Mouse (Mus musculus) retina, postnatal 7 days (tissue): ENCODE measurements at regions not wholly inside any gene's neighbourhood (a gene's known extent, or its start where the extent isn't known, plus 50 kb on each side); places are given as distances from the start of the nearest gene placed in this dataset.

Source experiments
- DNase-seq: peaks from one replicate; pipeline ENCODE4 v3.0.0-alpha.2; 2012; ENCODE audit warnings: low read depth, low spot score

GRCm38 (mm10) chr8:92427801-92428200 is 70.4 kb downstream of the Irx5 start:
- DNase-seq: no peak

DNA sequence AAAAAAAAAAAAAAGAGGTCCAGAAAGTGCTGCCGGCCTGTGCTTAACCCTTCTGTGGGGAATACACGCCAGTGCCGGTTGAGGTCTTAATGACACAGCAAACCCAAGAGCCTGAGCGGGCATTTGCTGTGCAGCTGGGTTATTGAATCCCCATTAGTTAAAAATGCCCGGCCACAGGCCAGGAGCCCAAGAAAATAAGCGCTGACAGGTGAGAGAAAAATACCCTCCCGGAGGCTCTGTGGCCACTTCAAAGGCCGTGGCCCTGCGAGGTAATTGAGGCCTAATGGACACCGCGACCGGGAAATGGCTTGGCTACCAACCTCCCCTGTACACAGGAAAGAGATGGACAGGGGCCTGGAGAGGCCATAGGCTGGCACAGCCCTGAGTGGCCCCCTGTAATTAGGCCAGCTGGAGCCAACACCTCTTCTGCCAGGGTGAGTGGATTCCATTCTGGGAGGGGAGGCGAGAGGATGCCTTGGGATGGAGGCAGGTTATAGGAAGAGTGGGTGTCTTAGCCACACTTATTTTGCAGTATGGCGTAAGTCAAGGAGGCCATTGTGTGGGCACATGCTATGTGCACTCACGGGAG is 79.7 kb downstream of the Irx5 start:
- no peak for DNase-seq

DNA sequence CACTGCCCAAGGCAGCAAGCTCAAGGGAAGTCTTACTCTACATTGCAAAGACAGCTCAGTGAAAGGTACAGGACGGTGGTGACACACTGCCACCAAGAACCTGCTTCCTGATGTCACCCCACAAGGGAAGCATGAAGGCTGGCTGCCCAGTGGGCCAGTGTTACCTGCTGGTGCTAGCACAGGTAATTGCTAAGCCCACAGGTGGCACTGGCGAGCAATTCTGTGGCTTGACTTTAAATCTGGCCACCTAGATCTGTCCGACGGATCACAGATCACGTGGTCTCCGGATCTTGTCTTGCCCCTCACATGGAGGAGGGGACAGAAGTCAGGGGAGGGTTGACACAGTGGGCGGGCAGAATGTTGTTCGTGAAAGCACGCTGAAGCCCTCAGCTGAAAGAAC is 80.9 kb downstream of the Irx5 start:
- no peak for DNase-seq

DNA sequence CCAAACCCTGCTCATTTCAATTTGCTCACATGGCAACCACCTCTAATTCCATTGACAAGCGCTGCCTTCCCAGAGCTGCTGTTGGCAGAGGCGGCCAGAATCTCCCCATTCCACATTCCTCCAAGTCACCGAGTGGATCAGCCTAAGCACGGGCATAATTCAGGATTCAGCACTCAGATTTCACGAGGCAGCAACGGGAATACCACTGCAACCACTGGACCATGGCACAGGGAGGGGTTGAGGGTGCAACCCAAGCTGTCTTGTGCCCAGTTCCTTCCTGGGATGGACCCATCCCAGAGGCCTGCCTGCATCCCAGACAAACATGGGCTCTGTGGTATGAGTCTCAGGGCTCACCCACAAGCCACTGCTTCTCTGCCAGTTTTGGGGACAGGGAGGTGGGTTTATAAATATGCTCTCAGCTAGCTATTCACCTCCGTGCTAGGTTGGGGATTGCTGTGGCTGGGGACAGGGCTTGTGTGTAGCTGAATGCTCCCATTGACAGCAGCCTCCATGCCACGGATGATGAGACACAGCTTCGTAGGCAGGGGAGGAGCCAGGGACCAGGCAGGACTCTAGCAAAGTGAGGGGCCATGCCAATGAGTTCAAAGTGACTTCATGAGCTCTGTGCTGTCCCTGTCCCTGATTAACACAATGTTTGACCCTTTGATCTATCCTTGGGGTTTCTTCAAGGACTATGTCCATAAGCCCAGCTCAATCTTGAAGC is 82.5 kb downstream of the Irx5 start:
- DNase-seq: no peak

GRCm38 (mm10) chr8:92442086-92442485 is 84.7 kb downstream of the Irx5 start:
- DNase-seq: no peak

- no peak for DNase-seq
Measured at GRCm38 (mm10) chr8:92459291-92459690, 101.9 kb downstream of the Irx5 start.

GRCm38 (mm10) chr8:92460129-92460953 is 102.9 kb downstream of the Irx5 start:
- DNase-seq: peak; percentile 31

DNA sequence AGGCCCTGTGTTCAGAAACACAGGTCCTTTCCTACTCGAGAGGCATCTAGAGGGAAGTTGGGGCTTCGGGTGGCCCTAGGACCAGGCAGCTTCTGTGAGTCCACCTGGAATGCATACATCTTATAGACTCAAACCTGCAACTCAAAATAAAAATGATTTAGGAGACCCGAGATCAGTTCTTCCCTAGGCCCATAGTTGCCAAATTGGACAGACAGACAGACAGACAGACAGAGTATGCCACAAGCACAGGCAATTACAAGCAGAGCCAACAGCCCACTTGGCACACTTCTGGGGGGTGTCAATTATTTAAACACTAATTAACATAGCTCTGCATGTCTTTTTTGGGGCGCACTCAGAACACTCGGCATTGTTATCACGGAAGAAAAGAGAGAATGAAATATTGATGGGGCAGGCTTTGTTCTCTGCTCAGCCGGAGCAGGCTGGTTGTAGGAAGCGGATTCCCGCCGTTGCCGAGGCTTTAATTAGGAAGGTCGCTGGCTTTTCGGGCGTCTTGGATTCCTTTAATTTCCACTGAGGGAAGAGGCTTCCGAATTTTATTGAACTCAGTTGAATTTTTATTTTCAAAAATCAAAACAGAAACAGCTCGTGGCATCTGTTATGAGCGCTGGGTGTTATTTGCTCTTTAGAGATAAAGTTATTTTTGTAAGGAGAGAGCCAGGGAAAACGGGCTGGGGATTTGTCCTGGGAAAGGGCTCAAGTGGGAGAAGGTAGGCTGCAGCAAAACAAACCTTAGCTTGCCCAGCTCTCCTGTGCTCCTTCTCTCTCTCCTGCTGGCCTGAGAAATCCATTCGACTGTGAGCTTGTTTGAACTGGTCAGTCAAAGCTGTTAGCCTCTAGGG is 111.9 kb downstream of the Irx5 start:
- no peak for DNase-seq

DNA sequence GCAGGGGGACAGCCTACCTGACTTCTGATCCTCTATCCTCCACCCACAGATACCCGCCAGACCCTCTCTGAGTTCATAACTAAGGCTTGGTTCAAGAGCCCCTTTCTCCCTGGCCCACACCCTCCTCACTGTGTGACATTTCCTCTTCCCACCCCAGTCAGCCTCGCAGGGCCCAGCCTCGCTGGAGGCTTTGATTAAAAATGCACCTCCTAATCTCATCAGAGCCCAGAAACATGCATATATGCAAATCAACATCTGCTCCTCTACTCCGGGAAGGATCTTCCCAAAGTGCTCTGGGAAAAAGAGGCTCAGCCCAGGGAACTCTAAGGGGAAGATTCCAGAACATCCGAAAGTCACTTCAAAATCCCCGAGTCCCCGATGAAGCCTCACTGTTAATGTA is 114.8 kb downstream of the Irx5 start:
- DNase-seq: no peak

DNA sequence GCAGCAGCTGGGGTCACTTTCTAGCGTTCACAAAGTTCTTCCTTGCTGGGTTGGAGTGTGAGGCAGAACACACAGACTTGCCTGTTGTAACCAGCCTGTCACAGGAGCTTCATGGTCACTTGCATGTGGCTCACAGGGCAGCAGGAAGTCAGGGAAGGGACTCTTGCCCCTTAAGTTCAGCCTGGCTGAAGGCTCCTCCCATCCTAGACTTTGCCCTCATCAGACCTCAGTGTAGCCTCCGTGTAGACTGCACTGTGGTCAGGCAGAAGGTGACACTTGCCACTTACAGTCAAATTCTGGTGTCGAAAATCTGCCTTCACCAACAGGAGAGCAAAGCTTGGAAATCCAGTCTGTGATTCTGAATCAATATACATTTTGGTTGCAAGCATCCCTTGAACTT is 115.4 kb downstream of the Irx5 start:
- no peak for DNase-seq

GRCm38 (mm10) chr8:92482393-92482792 is 125.0 kb downstream of the Irx5 start:
- DNase-seq: no peak

DNA sequence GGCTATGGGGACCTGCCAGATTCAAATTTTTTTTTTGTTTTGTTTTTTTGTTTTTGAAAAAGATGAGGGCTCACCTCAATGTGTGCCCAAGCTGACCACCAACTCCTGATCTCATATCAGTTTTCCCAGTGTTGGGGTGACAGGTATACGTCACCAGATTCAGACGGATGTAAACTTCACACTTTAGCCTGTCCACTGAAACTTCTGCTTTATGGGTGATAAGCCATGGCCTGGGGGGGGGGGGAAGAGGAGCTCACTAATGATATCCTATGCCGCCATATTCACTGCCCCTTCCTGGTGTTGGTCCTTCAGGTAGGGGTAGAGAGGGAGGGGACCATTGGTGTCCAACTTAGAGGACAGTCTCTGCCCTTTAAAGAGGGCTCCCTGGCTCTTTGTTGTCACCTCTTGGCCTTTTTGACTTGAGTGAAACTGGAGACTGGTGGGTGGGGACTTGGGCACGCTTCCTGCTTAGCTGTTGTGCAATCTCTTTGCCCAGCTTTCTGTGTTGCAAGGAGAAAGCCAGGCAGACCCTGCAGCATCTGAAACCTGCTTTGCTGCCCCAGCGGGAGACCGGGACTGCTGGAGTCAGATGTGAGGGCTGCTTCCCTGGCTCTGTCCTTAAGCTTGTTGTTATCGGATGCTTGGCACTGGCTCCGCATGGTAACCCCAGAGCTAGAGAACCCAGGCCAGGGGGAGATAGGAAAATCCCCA is 125.8 kb downstream of the Irx5 start:
- no peak for DNase-seq

DNA sequence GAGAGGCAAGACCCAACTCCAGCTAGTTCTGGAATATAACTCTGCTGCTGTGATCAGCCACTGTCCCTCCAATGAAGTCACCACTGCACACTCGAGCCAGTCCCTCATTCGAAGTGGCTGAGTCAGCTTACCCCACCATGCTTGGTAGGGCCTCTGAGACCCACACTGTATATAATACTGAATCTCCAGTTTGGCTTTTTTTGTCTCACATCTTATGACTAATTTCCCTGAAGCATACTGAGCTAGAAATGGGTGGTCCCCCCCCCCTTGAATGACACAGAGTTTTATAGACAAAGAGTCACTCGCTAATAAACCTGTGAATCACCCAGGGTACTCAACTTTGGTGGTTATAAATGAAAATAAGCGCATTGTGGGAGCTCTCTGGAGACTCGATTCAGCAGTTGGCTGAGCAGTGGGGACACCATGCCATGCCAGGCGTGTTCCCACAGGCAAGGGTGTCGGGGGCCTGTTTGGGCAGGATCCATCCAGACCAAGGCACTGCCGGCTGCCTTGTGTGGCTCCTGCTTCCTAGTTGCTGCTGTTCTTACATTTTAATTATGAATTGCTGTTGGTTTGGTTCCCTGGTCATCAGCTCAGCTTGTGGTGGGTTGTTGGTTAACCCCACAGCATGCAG is 131.2 kb downstream of the Irx5 start:
- DNase-seq: no peak

- DNase-seq: no peak
Measured at GRCm38 (mm10) chr8:92491533-92491932, 134.1 kb downstream of the Irx5 start.

DNA sequence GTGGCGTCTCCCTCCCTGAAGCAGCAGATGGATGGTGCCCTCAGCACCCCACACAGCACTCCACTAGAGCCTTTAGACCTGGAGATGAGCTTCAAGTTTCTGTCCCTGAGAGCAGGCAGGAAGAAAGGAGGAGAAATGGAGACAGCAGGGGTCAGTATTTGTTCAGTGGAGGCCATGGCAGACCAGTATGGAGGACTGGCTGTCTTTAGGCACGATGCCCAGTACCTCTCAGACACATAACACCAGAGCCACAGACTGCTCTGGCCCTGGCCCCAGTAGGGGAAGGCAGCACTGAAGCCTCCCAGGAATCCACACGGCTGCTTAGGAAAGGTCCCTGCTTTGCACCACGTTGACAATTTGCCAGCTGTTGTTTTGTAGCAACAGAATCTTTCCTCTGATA is 136.0 kb downstream of the Irx5 start:
- no peak for DNase-seq

- DNase-seq: no peak
Measured at GRCm38 (mm10) chr8:92505552-92506281, 148.3 kb downstream of the Irx5 start.

DNA sequence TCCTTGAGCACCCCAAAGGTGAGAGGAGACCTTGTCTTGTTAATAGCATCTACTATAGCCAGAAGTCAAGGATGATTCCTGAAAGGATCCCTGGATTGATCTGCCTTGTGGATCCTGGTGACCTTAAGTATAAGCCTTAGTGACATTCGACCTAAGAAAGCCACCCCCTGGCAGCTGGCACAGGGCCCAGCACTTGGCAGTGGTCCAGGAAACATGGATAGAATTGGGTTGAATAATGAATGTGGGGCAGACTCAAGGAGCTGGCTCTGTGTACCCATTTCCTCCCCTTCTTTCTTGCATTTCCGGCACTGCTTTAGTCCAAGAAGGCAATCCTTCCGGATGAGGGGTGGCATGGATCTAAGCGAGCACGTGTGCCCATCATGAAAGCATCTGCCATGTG is 149.0 kb downstream of the Irx5 start:
- DNase-seq: no peak

DNA sequence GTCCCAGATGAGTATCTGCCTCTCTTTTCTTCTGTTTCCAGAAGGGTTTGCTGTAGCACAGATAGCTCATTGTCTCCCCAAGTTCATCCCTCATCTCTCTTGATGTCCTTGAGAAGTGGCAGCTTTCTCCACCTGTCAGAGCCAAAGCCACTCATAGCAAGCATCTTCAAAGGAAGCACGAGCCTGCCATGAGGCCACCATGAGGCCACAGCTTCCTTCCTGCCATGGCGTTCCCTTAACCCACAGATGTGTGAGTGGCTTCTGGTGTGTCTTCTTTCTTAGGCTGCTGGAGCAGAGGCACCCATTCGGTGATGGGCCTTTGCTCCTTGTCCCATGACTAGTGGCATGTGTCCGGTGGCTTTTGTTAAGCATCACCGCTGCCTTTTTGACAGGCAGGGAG is 149.5 kb downstream of the Irx5 start:
- DNase-seq: no peak

DNA sequence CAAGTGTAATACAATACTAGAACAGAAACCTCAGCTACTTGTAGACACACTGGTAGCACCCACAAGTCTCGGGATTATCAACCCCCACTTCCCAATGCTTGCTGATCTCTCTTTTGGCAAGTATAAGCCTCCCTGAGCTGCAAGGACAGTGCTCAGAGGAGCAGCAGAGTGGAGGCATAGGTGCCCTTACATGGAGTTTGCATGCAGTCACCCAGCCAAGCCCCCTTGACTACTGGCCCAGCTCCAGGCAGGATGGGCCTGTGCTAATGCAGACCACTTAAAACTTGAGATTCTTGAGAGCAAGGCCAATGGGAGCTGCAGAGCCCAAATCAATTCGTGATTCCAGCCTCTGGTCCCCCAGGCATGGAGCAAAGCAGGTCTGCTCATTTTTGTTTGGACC is 158.0 kb downstream of the Irx5 start:
- DNase-seq: no peak

GRCm38 (mm10) chr8:92518031-92518430 is 156.1 kb upstream of the Irx6 start:
- DNase-seq: no peak
